Mouse (Mus musculus) ES-E14 (cell line): ENCODE measurements around the gene Spata1.

Experiments
- HCFC1 ChIP-seq: IDR thresholded peaks from 2 replicates; pipeline ENCODE4 v1.6.1; 2012; ENCODE audit warnings: low read length, inconsistent platforms, borderline replicate concordance; ENCODE audit not compliant: insufficient read depth
- MAFK ChIP-seq: IDR thresholded peaks from 2 replicates; pipeline ENCODE4 v1.6.1; 2014; ENCODE audit warnings: mild to moderate bottlenecking, low read depth, low read length, inconsistent platforms; ENCODE audit not compliant: insufficient read depth
- ZC3H11A ChIP-seq: IDR thresholded peaks from 2 replicates; pipeline ENCODE4 v1.6.1; 2012; ENCODE audit warnings: low read depth, mild to moderate bottlenecking, inconsistent platforms, low read length, borderline replicate concordance
- ZNF384 ChIP-seq: IDR thresholded peaks from 2 replicates; pipeline ENCODE4 v1.6.1; 2012; ENCODE audit warnings: low read depth, low read length, inconsistent platforms

DNA sequence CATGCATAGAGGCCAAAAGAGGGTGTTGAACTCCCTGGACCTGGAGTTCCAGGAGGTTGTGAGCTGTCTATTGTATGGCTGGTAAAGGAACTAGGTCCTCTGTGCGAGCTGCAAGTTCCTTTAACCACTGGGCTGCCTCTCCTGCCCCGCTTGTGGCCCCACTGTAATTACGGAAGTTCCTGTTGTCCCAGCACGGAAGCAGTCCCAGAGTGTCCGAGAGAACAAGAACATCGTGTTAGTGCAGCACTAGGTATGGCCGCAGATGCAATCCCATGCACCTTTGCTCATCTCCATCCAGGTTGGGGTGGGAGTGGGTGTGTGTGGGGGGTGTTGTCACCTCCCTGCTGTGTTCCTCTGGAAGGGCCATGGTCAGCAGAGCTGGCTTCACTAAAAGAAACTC is 54.7 kb downstream of the Spata1 start:
- TF ChIP-seq MAFK (no peak), ZC3H11A (no peak), HCFC1 (no peak), ZNF384 (no peak)
